Mouse (Mus musculus) gastrocnemius, postnatal 4 days (tissue): Measurements from ENCODE around the gene Kyat1. TPM values are rescaled to one million over a fixed set of nuclear protein-coding genes. Genes with fewer than 3 reads are reported as not detected.
"Not testable (repeated sequence)": the region's sequence is repeated elsewhere in the genome, so short reads cannot be mapped to it uniquely, and the experiment has no call there.

ENCODE experiments used
- DNase-seq, 2 experiments: peaks; one replicate each; pipeline ENCODE4 v3.0.0; 2021 to 2022; ENCODE audit warnings: low spot score in 2 of 2, mixed read lengths in 2 of 2
- total RNA-seq, 2 experiments: library from RNA; stranded (reverse); gene quantifications; 2 replicates each; pipeline ENCODE4 v1.2.3; 2021

Gene Kyat1
- total RNA-seq, 2 experiments from 2014 or later = 11.9 to 12.7 TPM

GRCm38 (mm10) chr2:30216293-30216692 is 10.6 kb upstream of the Kyat1 start:
- DNase-seq = no peak

- no peak for DNase-seq
Measured at GRCm38 (mm10) chr2:30215493-30215892, 9.8 kb upstream of the Kyat1 start.

GRCm38 (mm10) chr2:30214745-30215144 is 9.1 kb upstream of the Kyat1 start:
- DNase-seq = no peak

DNA sequence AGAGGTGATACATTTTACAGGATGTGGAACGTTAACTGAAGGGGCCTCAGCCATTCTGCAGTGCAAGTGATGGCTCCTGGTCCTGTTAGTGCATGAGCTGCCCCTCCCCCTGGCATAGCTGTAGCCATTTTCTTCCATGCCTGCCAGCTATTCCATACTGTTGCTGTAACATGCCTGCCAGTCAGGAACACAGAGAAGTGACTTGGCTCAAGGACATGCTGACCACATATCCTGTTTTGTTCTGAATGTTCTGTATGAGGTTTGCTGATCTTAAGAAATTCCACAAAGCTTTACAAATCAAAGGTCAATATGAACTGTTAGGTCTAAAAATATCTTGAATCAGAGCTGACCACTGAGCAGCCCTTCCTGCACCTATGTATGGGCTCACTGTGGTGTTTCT is 7.3 kb upstream of the Kyat1 start:
- DNase-seq = no peak

DNA sequence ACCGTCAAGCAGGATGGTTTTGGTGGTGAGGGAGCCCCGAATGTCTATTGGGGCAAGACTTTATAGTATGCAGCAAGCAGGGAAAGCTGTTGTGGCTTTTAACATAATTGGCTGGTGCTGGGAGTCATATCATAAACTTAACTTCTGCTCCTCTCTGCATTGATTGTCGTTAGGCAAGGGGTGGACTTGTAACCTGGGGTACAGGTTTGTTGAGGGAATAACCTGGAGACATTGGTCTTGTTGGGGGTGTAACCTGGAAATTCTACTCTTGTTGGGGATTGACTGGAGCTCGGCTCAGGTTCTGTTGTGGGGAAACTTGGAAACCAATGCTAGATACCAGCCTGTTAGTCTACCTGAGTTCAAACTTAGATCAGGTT is 6.5 kb upstream of the Kyat1 start:
- no peak for DNase-seq

- no peak for DNase-seq
Measured at GRCm38 (mm10) chr2:30211408-30212168, 5.9 kb upstream of the Kyat1 start.

- no peak for DNase-seq
Measured at GRCm38 (mm10) chr2:30207886-30208285, 2.2 kb upstream of the Kyat1 start.

- DNase-seq = no peak
Measured at GRCm38 (mm10) chr2:30207401-30207800, 1.8 kb upstream of the Kyat1 start.

GRCm38 (mm10) chr2:30205255-30205628 is 405 bp downstream of the Kyat1 start:
- no peak for DNase-seq

DNA sequence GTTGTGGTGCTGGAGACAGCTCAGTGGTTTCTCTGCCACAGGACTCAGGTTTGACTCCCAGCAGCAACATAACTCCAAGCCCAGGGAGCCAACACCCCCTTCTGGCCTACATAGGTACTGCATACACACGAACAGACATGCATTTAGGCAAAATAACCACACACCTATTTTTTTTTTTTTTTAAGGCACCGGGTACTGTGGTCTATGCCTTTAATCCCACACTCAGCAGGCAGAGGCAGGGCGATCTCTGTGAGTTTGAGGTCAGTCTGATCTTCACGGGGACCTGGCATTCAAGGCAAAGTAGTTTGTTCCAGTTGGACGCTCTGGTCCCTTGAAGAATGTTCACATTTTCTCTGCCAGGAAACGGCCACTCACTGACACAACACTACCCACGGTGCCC is 2.2 kb downstream of the Kyat1 start:
- no peak for DNase-seq

DNA sequence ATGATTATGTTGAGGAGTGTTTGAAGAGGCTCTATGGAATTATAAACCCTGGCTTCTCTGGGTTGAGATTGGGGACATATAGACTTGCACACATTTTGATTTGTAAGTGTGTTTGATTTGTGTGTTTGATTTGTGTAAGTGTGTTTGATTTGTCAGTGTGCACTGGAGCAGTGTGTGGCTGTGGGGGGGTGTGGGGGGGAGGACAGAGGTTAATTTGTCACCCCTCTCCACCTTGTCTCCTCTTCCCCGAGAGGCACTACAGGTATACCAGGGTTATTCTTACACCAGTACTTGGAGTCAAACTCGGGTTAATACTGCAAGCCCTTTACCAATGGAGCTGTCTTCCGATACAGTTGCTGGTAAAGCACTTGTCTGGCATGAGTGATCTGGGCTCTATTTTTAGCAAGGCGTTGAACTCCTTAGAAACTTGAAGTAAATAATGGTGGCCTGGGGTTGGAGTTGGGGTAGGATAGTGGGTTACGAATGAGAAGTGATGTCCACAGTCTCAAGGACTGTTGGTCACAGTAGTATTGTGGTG is 5.2 kb downstream of the Kyat1 start:
- no peak for DNase-seq

- no peak for DNase-seq
Measured at GRCm38 (mm10) chr2:30199984-30200383, 5.7 kb downstream of the Kyat1 start.

DNA sequence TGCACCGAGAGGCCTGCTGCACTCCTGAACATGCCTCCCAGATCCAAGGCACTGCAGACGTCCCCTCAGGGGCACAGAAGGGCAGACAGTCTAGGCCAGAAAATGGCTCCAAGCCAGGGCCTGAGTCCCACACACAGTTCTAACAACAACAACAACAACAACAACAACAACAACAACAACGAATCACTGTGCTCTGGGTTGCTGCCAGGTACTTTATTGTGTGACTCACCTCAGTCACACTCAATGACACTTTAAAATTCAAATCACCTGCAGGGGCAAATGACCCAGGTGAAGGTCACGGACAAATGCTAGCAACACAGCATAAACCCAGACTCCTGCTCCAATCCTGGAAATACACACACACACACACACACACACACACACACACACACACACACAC is 7.6 kb downstream of the Kyat1 start:
- DNase-seq = no peak

GRCm38 (mm10) chr2:30194656-30195055 is 11.0 kb downstream of the Kyat1 start:
- DNase-seq = no peak

- DNase-seq = no peak
Measured at GRCm38 (mm10) chr2:30191790-30192580, 13.7 kb downstream of the Kyat1 start.

DNA sequence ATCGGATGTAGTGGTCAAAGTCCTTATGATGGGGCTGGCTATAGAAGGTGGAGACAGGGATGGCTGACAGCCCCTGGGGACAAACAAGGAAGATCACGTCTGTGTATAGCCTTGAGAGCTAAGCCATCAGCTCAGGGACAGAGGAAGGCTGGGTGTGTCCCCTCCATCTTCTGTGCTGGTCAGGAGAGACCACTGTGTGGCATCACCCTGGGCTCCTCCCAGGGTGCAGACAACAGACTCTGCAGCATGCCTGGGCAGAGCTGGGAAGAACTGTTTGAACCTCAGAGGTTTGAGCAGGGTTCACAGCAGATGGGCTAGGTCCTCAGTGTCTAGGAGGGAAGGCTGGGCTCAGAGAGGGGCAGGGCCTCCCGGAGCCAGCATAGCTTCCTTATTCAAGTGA is 20.0 kb downstream of the Kyat1 start:
- no peak for DNase-seq

GRCm38 (mm10) chr2:30185276-30185675 is 20.4 kb downstream of the Kyat1 start:
- no peak for DNase-seq

DNA sequence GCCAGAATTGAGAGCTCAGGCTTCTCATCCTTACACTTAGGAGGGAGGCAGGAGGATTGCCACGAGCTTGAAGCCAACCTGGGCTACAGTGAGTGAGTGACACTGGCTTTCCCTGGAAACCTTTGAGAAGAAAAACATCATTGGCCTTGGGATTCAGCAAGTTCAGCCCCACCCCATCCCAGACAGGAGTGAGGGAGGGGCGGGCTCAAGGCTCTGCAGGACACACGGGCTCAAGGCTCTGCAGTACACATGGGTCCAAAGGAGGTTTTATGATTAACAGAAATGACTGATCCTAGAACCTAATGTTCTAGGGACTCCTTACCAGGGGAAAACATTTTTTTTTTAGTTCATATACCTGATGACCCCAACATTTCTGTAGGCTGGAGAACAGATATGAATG is 21.9 kb downstream of the Kyat1 start:
- DNase-seq = no peak

DNA sequence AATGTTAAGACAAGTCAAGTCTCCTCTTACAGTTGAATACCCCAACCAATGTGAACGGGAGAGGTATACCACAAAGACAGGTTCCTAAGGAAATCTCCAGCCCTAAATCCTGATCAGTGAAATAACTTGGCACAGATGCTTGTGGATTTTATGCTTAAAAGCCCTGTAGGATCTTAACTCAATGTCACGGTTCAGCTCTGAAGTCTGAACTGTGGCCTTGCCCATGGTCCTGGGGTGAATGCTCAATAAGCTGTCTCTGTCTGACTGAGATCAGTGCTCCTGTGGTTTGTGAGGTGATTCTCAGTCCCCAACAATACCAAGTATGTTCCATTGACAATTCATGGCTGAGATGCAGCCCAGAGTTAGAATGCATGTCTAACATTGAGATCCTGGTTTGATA is 23.2 kb downstream of the Kyat1 start:
- no peak for DNase-seq

GRCm38 (mm10) chr2:30178711-30179110 is 26.9 kb downstream of the Kyat1 start:
- not testable (repeated sequence) for DNase-seq

DNA sequence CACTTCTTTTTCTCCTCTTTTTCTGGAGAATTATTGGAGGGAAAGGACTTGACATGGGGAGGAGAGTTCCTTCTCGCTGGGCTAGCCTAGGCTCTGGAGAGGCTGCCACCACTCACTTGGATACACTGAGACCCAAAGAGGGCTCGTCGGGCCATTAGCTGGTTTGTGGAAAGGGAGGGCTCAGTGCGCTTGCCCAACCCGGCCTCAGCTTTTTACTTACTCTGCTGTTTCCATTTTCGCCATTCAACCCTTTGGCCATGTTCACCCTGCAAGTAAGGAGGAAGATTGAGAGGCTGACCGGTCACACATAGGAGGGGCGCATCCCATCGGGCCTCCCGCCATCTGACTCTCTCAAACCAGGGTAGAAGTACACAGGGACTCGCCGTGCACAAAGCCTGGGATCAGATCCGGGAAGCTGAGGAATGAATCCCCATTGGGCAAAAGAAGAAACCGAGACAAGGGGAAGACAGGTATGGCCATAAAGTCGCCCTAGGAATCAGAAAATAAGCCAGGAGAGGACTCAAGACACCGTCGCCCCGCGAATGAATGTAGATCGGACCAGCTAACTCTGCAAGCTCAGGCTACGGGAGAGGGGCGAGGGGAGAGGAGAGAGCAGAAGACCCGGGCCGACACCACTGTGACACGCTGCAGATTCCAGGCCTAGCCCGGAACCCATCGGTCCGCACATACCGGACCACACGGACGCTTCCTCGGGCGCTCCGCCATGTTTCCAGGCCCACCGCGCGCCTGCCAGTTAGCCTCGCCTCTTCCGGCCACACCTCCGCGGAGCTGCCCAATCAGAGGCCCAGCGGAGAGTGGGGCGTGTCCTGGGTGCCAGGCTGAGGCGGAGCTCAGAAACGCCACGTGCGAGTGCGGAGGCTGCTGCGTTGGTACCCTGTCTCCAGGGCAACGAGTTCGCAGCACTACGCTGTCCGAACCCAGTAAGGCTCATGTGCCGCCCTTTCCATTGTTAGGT is 27.7 kb downstream of the Kyat1 start, which contains the start of gene Spout1:
Gene Spout1, minus strand, starts transcription at position 760 of the 976 bp plus-strand sequence.
- peak; percentile 93 to 96 for DNase-seq
